Mouse (Mus musculus) testis, adult 2 months (tissue): Measurements from ENCODE around the gene Gm20388.

ENCODE experiments used
- CTCF ChIP-seq: fragments of 200-500 bp; IDR thresholded peaks from 2 replicates; pipeline ENCODE4 v1.5.1; 2012; ENCODE audit warnings: low read depth, mild to moderate bottlenecking, inconsistent platforms, low read length, moderate library complexity; ENCODE audit not compliant: control insufficient read depth, insufficient read depth, insufficient replicate concordance
- POLR2A ChIP-seq: fragments of 200-500 bp; IDR thresholded peaks from 2 replicates; pipeline ENCODE4 v1.6.1; 2012; ENCODE audit warnings: low read depth, mild to moderate bottlenecking, inconsistent platforms, low read length, moderate library complexity; ENCODE audit not compliant: control insufficient read depth

- TF ChIP-seq POLR2A (no peak), CTCF (no peak)
These were observed 543.8 kb downstream of the Gm20388 start for GRCm38 (mm10) chr8:120454404-120454803.
